13 mouse cellular contexts compared by ENCODE assay signal in the genomic region with DNA sequence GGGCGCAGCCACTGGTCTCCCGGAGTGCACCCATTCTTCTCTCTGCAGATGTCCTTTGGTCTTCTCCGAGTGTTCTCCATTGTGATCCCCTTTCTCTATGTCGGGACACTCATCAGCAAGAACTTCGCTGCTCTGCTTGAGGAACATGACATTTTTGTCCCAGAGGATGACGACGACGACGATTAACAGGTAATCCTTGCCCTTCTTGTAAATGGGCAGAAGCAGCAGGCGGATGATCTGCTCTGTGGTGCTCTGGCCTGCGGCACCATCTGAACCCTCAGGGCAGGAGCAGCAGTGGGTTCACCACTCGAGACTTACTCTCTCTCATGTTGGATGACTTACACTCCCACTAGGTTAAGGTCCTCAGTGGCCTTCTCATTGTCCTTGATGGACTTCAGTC. TPM values are rescaled to one million over a fixed set of nuclear protein-coding genes. Genes with fewer than 3 reads are reported as not detected.
DNase-seq lines count a peak whose midpoint lies in the region; ATAC-seq and TF ChIP-seq lines count a peak whose summit lies in the region.
"Had no signal": no experiment of that assay in that cellular context is flagged by ENCODE, and none has a peak within 500 bp of the region (broad histone marks: within the 10 kb centered on the region; RNA-seq: fewer than 3 reads in every experiment).

No protein-coding gene starts in this region.

- H3K36me3 ChIP-seq in hindbrain, embryonic 13.5 days, result peaks cover 36% of the 10 kb centered on the region
- 0 out of 2 replicates have a peak, but pooled peaks cover 6% of the 10 kb centered on the region for H3K36me3 ChIP-seq in hindbrain, embryonic 11.5 days (ENCODE audit: control insufficient read depth, insufficient read depth, low read length)
- peaks cover 32% of the 10 kb centered on the region for H3K36me3 ChIP-seq in stomach, embryonic 15.5 days
- peaks cover 17% of the 10 kb centered on the region for H3K36me3 ChIP-seq in stomach, postnatal 0 days (ENCODE audit: control insufficient read depth, insufficient read depth, low read length)

- H3K27me3 ChIP-seq in hindbrain, embryonic 13.5 days, result no peaks in the 10 kb centered on the region
- H3K27me3 ChIP-seq in hindbrain, embryonic 11.5 days (ENCODE audit: control insufficient read depth, insufficient read depth, low read length), result no peaks in the 10 kb centered on the region
- no peaks in the 10 kb centered on the region for H3K27me3 ChIP-seq in stomach, embryonic 15.5 days (replicated peaks)
- no peaks in the 10 kb centered on the region for H3K27me3 ChIP-seq in stomach, postnatal 0 days (ENCODE audit: control insufficient read depth, insufficient read depth, low read length)

- no peak overlapping the region; the same call in 1 of the 2 replicates for H3K4me2 ChIP-seq in hindbrain, embryonic 13.5 days
- no peak overlapping the region for H3K4me2 ChIP-seq in hindbrain, embryonic 11.5 days (replicated peaks; ENCODE audit: low read depth, low read length)
- H3K4me2 ChIP-seq in stomach, embryonic 15.5 days, result peak overlapping the region; percentile 73
- H3K4me2 ChIP-seq in stomach, postnatal 0 days (replicated peaks; ENCODE audit: low read depth), result no peak overlapping the region

- H3K4me1 ChIP-seq in hindbrain, embryonic 13.5 days (replicated peaks), result peaks cover 39% of the 10 kb centered on the region
- H3K4me1 ChIP-seq in hindbrain, embryonic 11.5 days (replicated peaks; ENCODE audit: control insufficient read depth, insufficient read depth, low read length), result no peaks in the 10 kb centered on the region; the same call in 1 of the 2 replicates
- H3K4me1 ChIP-seq in stomach, embryonic 15.5 days, result peaks cover 26% of the 10 kb centered on the region
- H3K4me1 ChIP-seq in stomach, postnatal 0 days (replicated peaks; ENCODE audit: control insufficient read depth, insufficient read depth), result peaks cover 7% of the 10 kb centered on the region; the same call in 1 of the 2 replicates

- WGBS in hindbrain, embryonic 13.5 days, result 96% methylated on average over 12 of the region's 12 CpGs
- WGBS in hindbrain, embryonic 11.5 days, result 94% methylated on average over 12 of the region's 12 CpGs
- 93% methylated on average over 12 of the region's 12 CpGs for WGBS in stomach, embryonic 15.5 days
- WGBS in stomach, postnatal 0 days, result 92% methylated on average over 12 of the region's 12 CpGs

- H3K27ac ChIP-seq in hindbrain, embryonic 13.5 days, result no peak overlapping the region
- H3K27ac ChIP-seq in hindbrain, embryonic 11.5 days (ENCODE audit: low read depth, low read length), result no peak overlapping the region
- no peak overlapping the region for H3K27ac ChIP-seq in stomach, embryonic 15.5 days
- H3K27ac ChIP-seq in stomach, postnatal 0 days (replicated peaks), result no peak overlapping the region
- H3K27ac ChIP-seq in left cerebral cortex, adult 2 months, result no peak overlapping the region

- H3K9ac ChIP-seq in hindbrain, embryonic 13.5 days, result peak overlapping the region; percentile 77
- H3K9ac ChIP-seq in hindbrain, embryonic 11.5 days (ENCODE audit: low read depth, low read length), result no peak overlapping the region
- no peak overlapping the region for H3K9ac ChIP-seq in stomach, embryonic 15.5 days
- no peak overlapping the region for H3K9ac ChIP-seq in stomach, postnatal 0 days (ENCODE audit: low read length)

- no peak for ATAC-seq in hindbrain, embryonic 13.5 days (ENCODE audit: low FRiP score)
- ATAC-seq in hindbrain, embryonic 11.5 days (ENCODE audit: low FRiP score), result no peak
- no peak for ATAC-seq in stomach, embryonic 15.5 days (ENCODE audit: insufficient read depth, low FRiP score, low read depth)
- no peak for ATAC-seq in stomach, postnatal 0 days (ENCODE audit: low FRiP score, low TSS enrichment)
- ATAC-seq: forebrain, postnatal 0 days; hindbrain, embryonic 16.5 days had no signal

- DNase-seq in cerebellum, adult 9-10 months, result peak; percentile 35
- DNase-seq in cerebellum, adult 9-11 months, result no peak
- DNase-seq in hindbrain, embryonic 11.5 days (ENCODE audit: low spot score), result no peak
- no peak for DNase-seq in stomach, postnatal 0 days (ENCODE audit: low spot score)
- no peak for DNase-seq in left cerebral cortex, adult 2 months (ENCODE audit: extremely low spot score in 1 of 2, low spot score in 2 of 2)
- DNase-seq in layer of hippocampus, adult 8-10 months (ENCODE audit: low spot score in 2 of 2), result no peak
- DNase-seq: cerebellum, adult 18-20 months; embryo, embryonic 11 days; forebrain, postnatal 0 days; thymus, adult 2 months had no signal

- intact Hi-C loops in left cerebral cortex, adult 2 months (cut with DNase I), result loop anchor here (2.0 kb wide), 1 partner anchor 73 kb away; a partner anchor contains a TSS

- no peak for TF ChIP-seq EP300 in stomach, postnatal 0 days (optimal IDR thresholded peaks at IDR 0.05)

- no peak for TF ChIP-seq CTCF in stomach, postnatal 0 days (IDR thresholded peaks at IDR 0.05; ENCODE audit: low read depth)
- TF ChIP-seq CTCF in left cerebral cortex, adult 2 months (IDR thresholded peaks at IDR 0.05), result no peak

- no peak overlapping the region for H3K4me3 ChIP-seq in hindbrain, embryonic 13.5 days
- no peak overlapping the region for H3K4me3 ChIP-seq in hindbrain, embryonic 11.5 days (ENCODE audit: low read depth, low read length)
- H3K4me3 ChIP-seq in stomach, embryonic 15.5 days (replicated peaks), result no peak overlapping the region
- no peak overlapping the region for H3K4me3 ChIP-seq in stomach, postnatal 0 days (ENCODE audit: low read depth, low read length)
- no peak overlapping the region for H3K4me3 ChIP-seq in left cerebral cortex, adult 2 months

- H3K9me3 ChIP-seq in hindbrain, embryonic 13.5 days, result no peaks in the 10 kb centered on the region
- H3K9me3 ChIP-seq in hindbrain, embryonic 11.5 days (ENCODE audit: control insufficient read depth, low read length), result no peaks in the 10 kb centered on the region
- H3K9me3 ChIP-seq in stomach, embryonic 15.5 days, result no peaks in the 10 kb centered on the region
- H3K9me3 ChIP-seq in stomach, postnatal 0 days (ENCODE audit: control insufficient read depth, low read length), result no peaks in the 10 kb centered on the region

RNA-seq across cellular contexts. Expression of a gene that starts 6.3 kb away (rescaled TPM):
- polyA plus RNA-seq in hindbrain, embryonic 13.5 days (2015; fragmentation: Nextera tagmentation; extraction: Ambion mirVana), result 363 and 382 TPM in 2 replicates
- polyA plus RNA-seq in hindbrain, embryonic 11.5 days (2014; fragmentation: Nextera tagmentation; extraction: Ambion mirVana), result 277 and 281 TPM in 2 replicates
- 403 and 420 TPM in 2 replicates for polyA plus RNA-seq in stomach, embryonic 15.5 days (2015; fragmentation: Nextera tagmentation; extraction: Ambion mirVana)
- 514 and 516 TPM in 2 replicates for polyA plus RNA-seq in stomach, postnatal 0 days (2015; fragmentation: Nextera tagmentation; extraction: Ambion mirVana)
- 100 to 1,000 TPM; 206 to 211 TPM for total RNA-seq in left cerebral cortex, adult 2 months (2021)
- 100 to 1,000 TPM; 177 to 207 (median 191) TPM for total RNA-seq in layer of hippocampus, adult 8-10 months (2022)

RNA-seq across cellular contexts. Expression of a gene that starts 9.1 kb away (rescaled TPM):
- polyA plus RNA-seq in hindbrain, embryonic 13.5 days (2015; fragmentation: Nextera tagmentation; extraction: Ambion mirVana), result 348 and 365 TPM in 2 replicates
- polyA plus RNA-seq in hindbrain, embryonic 11.5 days (2014; fragmentation: Nextera tagmentation; extraction: Ambion mirVana), result 267 and 274 TPM in 2 replicates
- 288 and 301 TPM in 2 replicates for polyA plus RNA-seq in stomach, embryonic 15.5 days (2015; fragmentation: Nextera tagmentation; extraction: Ambion mirVana)
- polyA plus RNA-seq in stomach, postnatal 0 days (2015; fragmentation: Nextera tagmentation; extraction: Ambion mirVana), result 286 and 296 TPM in 2 replicates
- total RNA-seq in left cerebral cortex, adult 2 months (2021), result 100 to 1,000 TPM; 137 to 141 TPM
- 100 to 1,000 TPM; 123 to 145 (median 138) TPM for total RNA-seq in layer of hippocampus, adult 8-10 months (2022)

RNA-seq across cellular contexts. Expression of a gene that starts 9.1 kb away (rescaled TPM):
- 1.9 and 2.3 TPM in 2 replicates for polyA plus RNA-seq in hindbrain, embryonic 13.5 days (2015; fragmentation: Nextera tagmentation; extraction: Ambion mirVana)
- 3.3 and 4.0 TPM in 2 replicates for polyA plus RNA-seq in hindbrain, embryonic 11.5 days (2014; fragmentation: Nextera tagmentation; extraction: Ambion mirVana)
- 14.9 and 18.4 TPM in 2 replicates for polyA plus RNA-seq in stomach, embryonic 15.5 days (2015; fragmentation: Nextera tagmentation; extraction: Ambion mirVana)
- 6.2 and 6.3 TPM in 2 replicates for polyA plus RNA-seq in stomach, postnatal 0 days (2015; fragmentation: Nextera tagmentation; extraction: Ambion mirVana)
- under 1 TPM; 0.25 to 0.42 TPM for total RNA-seq in left cerebral cortex, adult 2 months (2021)
- 1 to 10 TPM in 1 of 4 experiments, under 1 TPM in 3; 0.22 to 1.2 (median 0.32) TPM for total RNA-seq in layer of hippocampus, adult 8-10 months (2022)

RNA-seq across cellular contexts. Expression of a gene that starts 9.1 kb away (rescaled TPM):
- polyA plus RNA-seq in hindbrain, embryonic 13.5 days (2015; fragmentation: Nextera tagmentation; extraction: Ambion mirVana), result 29.3 and 30.2 TPM in 2 replicates
- 22.2 and 22.8 TPM in 2 replicates for polyA plus RNA-seq in hindbrain, embryonic 11.5 days (2014; fragmentation: Nextera tagmentation; extraction: Ambion mirVana)
- polyA plus RNA-seq in stomach, embryonic 15.5 days (2015; fragmentation: Nextera tagmentation; extraction: Ambion mirVana), result 79.6 and 86.8 TPM in 2 replicates
- polyA plus RNA-seq in stomach, postnatal 0 days (2015; fragmentation: Nextera tagmentation; extraction: Ambion mirVana), result 83.1 and 88.9 TPM in 2 replicates
- total RNA-seq in left cerebral cortex, adult 2 months (2021), result 10 to 100 TPM; 33.5 to 35.2 TPM
- 10 to 100 TPM; 33.0 to 56.7 (median 43.1) TPM for total RNA-seq in layer of hippocampus, adult 8-10 months (2022)

RNA-seq across cellular contexts. Expression of a gene that starts 32.2 kb away (rescaled TPM):
- polyA plus RNA-seq in hindbrain, embryonic 13.5 days (2015; fragmentation: Nextera tagmentation; extraction: Ambion mirVana), result 2.1 and 2.6 TPM in 2 replicates
- polyA plus RNA-seq in hindbrain, embryonic 11.5 days (2014; fragmentation: Nextera tagmentation; extraction: Ambion mirVana), result 1.8 and 2.1 TPM in 2 replicates
- 12.1 and 14.3 TPM in 2 replicates for polyA plus RNA-seq in stomach, embryonic 15.5 days (2015; fragmentation: Nextera tagmentation; extraction: Ambion mirVana)
- 5.5 TPM in 2 replicates for polyA plus RNA-seq in stomach, postnatal 0 days (2015; fragmentation: Nextera tagmentation; extraction: Ambion mirVana)
- 10 to 100 TPM; 30.6 to 37.2 TPM for total RNA-seq in left cerebral cortex, adult 2 months (2021)
- 10 to 100 TPM; 46.4 to 55.0 (median 53.4) TPM for total RNA-seq in layer of hippocampus, adult 8-10 months (2022)
